Mouse (Mus musculus) limb, embryonic 11.5 days (tissue): ENCODE measurements around the gene Fam129b. TPM values are rescaled to one million over a fixed set of nuclear protein-coding genes. Genes with fewer than 3 reads are reported as not detected.

Experiments used
- ATAC-seq: fragments of 200-750 bp; cut with Nextera tagmentation; 2 replicates; pipeline ENCODE4 v1.8.0; 2017; ENCODE audit warnings: low read depth; ENCODE audit not compliant: insufficient number of reproducible peaks, low FRiP score, low TSS enrichment
- DNase-seq: peaks from one replicate; pipeline ENCODE4 v3.0.0-alpha.2; 2015; ENCODE audit warnings: low spot score
- H3K27ac ChIP-seq: fragments of 300-500 bp; sonication (generic); replicated peaks from 2 replicates; pipeline ENCODE4 v1.5.1; 2014; ENCODE audit warnings: low read depth, mild to moderate bottlenecking, low read length
- H3K27me3 ChIP-seq: fragments of 300-500 bp; sonication (generic); 2 replicates; pipeline ENCODE4 v1.6.1; 2014; ENCODE audit warnings: mild to moderate bottlenecking, low read length, mixed read lengths; ENCODE audit not compliant: control insufficient read depth, insufficient read depth
- H3K36me3 ChIP-seq: fragments of 300-500 bp; sonication (generic); 2 replicates; pipeline ENCODE4 v1.6.1; 2014; ENCODE audit warnings: mild to moderate bottlenecking, low read length, moderate library complexity, mixed read lengths; ENCODE audit not compliant: control insufficient read depth, insufficient read depth
- H3K4me1 ChIP-seq: fragments of 300-500 bp; sonication (generic); 2 replicates; pipeline ENCODE4 v1.6.1; 2014; ENCODE audit warnings: low read length, mixed read lengths; ENCODE audit not compliant: control insufficient read depth, insufficient read depth
- H3K4me2 ChIP-seq: fragments of 300-500 bp; sonication (generic); 2 replicates; pipeline ENCODE4 v1.6.1; 2014; ENCODE audit warnings: low read depth, mild to moderate bottlenecking, moderate library complexity; ENCODE audit not compliant: severe bottlenecking
- H3K4me3 ChIP-seq: fragments of 300-500 bp; sonication (generic); 2 replicates; pipeline ENCODE4 v1.5.1; 2014; ENCODE audit warnings: low read depth, low read length
- H3K9ac ChIP-seq: fragments of 300-500 bp; sonication (generic); 2 replicates; pipeline ENCODE4 v1.6.1; 2014; ENCODE audit warnings: mild to moderate bottlenecking, low read length
- H3K9me3 ChIP-seq: fragments of 300-500 bp; sonication (generic); 2 replicates; pipeline ENCODE4 v1.6.1; 2016; ENCODE audit warnings: low read length; ENCODE audit not compliant: control insufficient read depth
- WGBS: fragments of 180-500 bp; shearing (Covaris S2); extraction: QIAGEN DNeasy Blood & Tissue Kit; methylation state at CpG from one replicate; pipeline ENCODE4 v1.1.7; 2014; 5-methylcytosine and 5-hydroxymethylcytosine counted together
- polyA plus RNA-seq: library from polyadenylated mRNA; unstranded; fragments of >200 nt; fragmentation: Nextera tagmentation; extraction: Ambion mirVana; gene quantifications from 2 replicates; pipeline ENCODE4 v1.2.1, GENCODE M21; 2014

Fam129b gene
- polyA plus RNA-seq, 1 experiment from 2014 or later, result 23.2 TPM

- no peak overlapping the region for H3K4me3 ChIP-seq
- no peak overlapping the region for H3K27ac ChIP-seq
- no peak overlapping the region for H3K4me2 ChIP-seq
- no peaks in the 10 kb centered on the region for H3K9me3 ChIP-seq
- no peak overlapping the region for H3K9ac ChIP-seq
- H3K27me3 ChIP-seq, result no peaks in the 10 kb centered on the region
- DNase-seq (no peak), ATAC-seq (no peak)
- 89% methylated on average over 8 of the region's 8 CpGs for WGBS
- H3K36me3 ChIP-seq, result peaks cover 4% of the 10 kb centered on the region; the same call in 1 of the 2 replicates
- peaks cover 5% of the 10 kb centered on the region; the same call in 1 of the 2 replicates for H3K4me1 ChIP-seq
Observed at GRCm38 (mm10) chr2:32969326-32969725, 93.4 kb downstream of the Fam129b start.

GRCm38 (mm10) chr2:32971235-32971634, 95.3 kb downstream of the Fam129b start:
- WGBS, result 45% methylated on average over 9 of the region's 9 CpGs

GRCm38 (mm10) chr2:32974216-32974615, 98.3 kb downstream of the Fam129b start:
- peaks cover 2% of the 10 kb centered on the region; the same call in 1 of the 2 replicates for H3K36me3 ChIP-seq

More at GRCm38 (mm10) chr2:32971235-32971634, 95.3 kb downstream of the Fam129b start:
- Histone ChIP-seq H3K36me3 (no peaks in the 10 kb centered on the region; the same call in 1 of the 2 replicates), H3K4me3 (no peak overlapping the region), H3K27me3 (no peaks in the 10 kb centered on the region), H3K9ac (no peak overlapping the region), H3K9me3 (no peaks in the 10 kb centered on the region), H3K4me1 (peaks cover 5% of the 10 kb centered on the region; the same call in 1 of the 2 replicates), H3K27ac (no peak overlapping the region), H3K4me2 (no peak overlapping the region)
- no peak for ATAC-seq
- no peak for DNase-seq

More at GRCm38 (mm10) chr2:32974216-32974615, 98.3 kb downstream of the Fam129b start:
- Histone ChIP-seq H3K27me3 (no peaks in the 10 kb centered on the region), H3K9ac (no peak overlapping the region), H3K4me3 (no peak overlapping the region), H3K4me1 (no peaks in the 10 kb centered on the region), H3K4me2 (no peak overlapping the region), H3K9me3 (no peaks in the 10 kb centered on the region), H3K27ac (no peak overlapping the region)
- WGBS, result 93% methylated on average over 8 of the region's 8 CpGs
- DNase-seq, result no peak
- no peak for ATAC-seq

Other genes starting within 250 kb of the Fam129b start
- 19.3 TPM in 2 replicates for gene Eng, start 229.5 kb upstream of the Fam129b start, polyA plus RNA-seq
- gene Fpgs, start 172.0 kb upstream of the Fam129b start, polyA plus RNA-seq, result 22.1 and 23.2 TPM in 2 replicates
- gene Cdk9, start 163.0 kb upstream of the Fam129b start, polyA plus RNA-seq, result 98.3 and 101 TPM in 2 replicates
- 12.2 and 13.1 TPM in 2 replicates for gene Sh2d3c, start 155.1 kb upstream of the Fam129b start, polyA plus RNA-seq
- gene 6330409D20Rik, start 135.1 kb upstream of the Fam129b start, polyA plus RNA-seq, result 0.13 TPM in 1 of 2 replicates, not detected in the other
- 58.5 and 60.2 TPM in 2 replicates for gene Tor2a, start 118.9 kb upstream of the Fam129b start, polyA plus RNA-seq
- 0.13 and 0.56 TPM in 2 replicates for gene Ttc16, start 100.5 kb upstream of the Fam129b start, polyA plus RNA-seq
- gene Ptrh1, start 100.3 kb upstream of the Fam129b start, polyA plus RNA-seq, result 3.7 and 5.2 TPM in 2 replicates
- gene Cfap157, start 91.7 kb upstream of the Fam129b start, polyA plus RNA-seq, result 0.27 and 0.37 TPM in 2 replicates
- gene Stxbp1, start 28.9 kb upstream of the Fam129b start, polyA plus RNA-seq, result 15.2 and 17.7 TPM in 2 replicates
- 191 and 198 TPM in 2 replicates for gene Rpl12, start 85.4 kb downstream of the Fam129b start, polyA plus RNA-seq
- gene Lrsam1, start 85.5 kb downstream of the Fam129b start, polyA plus RNA-seq, result 6.0 and 7.0 TPM in 2 replicates
- gene Slc2a8, start 106.0 kb downstream of the Fam129b start, polyA plus RNA-seq, result 10.9 and 14.2 TPM in 2 replicates